8 mouse cellular contexts compared by ENCODE assay signal in the genomic region with DNA sequence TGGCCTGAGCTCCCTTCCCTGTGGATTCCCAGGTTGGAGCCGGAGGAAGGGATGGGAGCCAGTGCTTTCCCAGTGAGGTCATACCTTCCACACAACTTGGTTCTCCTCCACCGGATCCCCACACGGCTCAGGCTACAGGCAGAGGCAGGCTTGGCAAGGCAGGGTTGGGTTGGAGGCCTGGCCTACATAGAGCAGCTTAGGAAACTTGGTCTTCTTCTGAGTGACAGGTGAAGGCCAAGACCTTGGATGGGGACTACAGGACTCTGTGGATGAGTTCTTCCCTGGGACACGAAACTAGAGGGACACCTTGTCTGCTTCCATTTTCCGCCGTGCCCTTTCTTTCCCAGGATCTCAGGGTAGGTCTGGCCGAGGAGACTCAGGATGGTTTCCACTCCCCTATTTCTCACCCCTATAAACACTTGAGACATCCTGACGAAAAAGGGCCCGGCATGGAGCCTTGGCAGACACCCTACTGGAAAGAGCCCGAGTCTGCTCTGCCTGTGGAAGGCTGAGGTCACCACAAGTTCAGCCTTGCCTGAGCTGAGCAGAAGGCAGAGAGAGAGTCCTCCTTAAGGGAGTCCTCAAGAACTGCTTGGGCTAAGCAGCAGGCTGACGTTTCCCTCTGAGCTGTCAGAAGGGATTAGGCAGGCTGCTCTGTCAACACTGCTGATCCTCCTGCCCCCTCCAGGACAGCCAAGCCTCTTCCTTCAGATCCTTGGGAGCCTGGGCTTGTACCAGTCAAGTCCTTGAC.
DNase-seq lines count a peak whose midpoint lies in the region; ATAC-seq and TF ChIP-seq lines count a peak whose summit lies in the region.

No protein-coding gene starts in this region.

- no peaks in the 10 kb centered on the region for H3K36me3 ChIP-seq in embryonic facial prominence, embryonic 14.5 days (ENCODE audit: control insufficient read depth, insufficient read depth, low read length)
- H3K36me3 ChIP-seq in intestine, embryonic 15.5 days: no peaks in the 10 kb centered on the region

- no peak overlapping the region for H3K4me2 ChIP-seq in embryonic facial prominence, embryonic 14.5 days (ENCODE audit: low read depth, low read length)
- H3K4me2 ChIP-seq in intestine, embryonic 15.5 days (replicated peaks): no peak overlapping the region

- no peak overlapping the region for H3K9ac ChIP-seq in embryonic facial prominence, embryonic 14.5 days (ENCODE audit: low read depth, low read length)
- H3K9ac ChIP-seq in intestine, embryonic 15.5 days: no peak overlapping the region

- TF ChIP-seq CTCF in lung, adult 2 months (IDR thresholded peaks at IDR 0.05; ENCODE audit: insufficient read depth, low read length): no peak

- peaks cover 4% of the 10 kb centered on the region; the same call in 1 of the 2 replicates for H3K27me3 ChIP-seq in embryonic facial prominence, embryonic 14.5 days (replicated peaks; ENCODE audit: control insufficient read depth, insufficient read depth, low read length)
- H3K27me3 ChIP-seq in intestine, embryonic 15.5 days (replicated peaks): no peaks in the 10 kb centered on the region

- DNase-seq in lung, adult 18-20 months: peak; percentile 52 to 60
- DNase-seq in lung, adult 2 months: no peak
- DNase-seq in embryonic facial prominence, embryonic 14.5 days (ENCODE audit: low spot score): peak; percentile 90
- peak; percentile 59 for DNase-seq in retina, embryonic 14.5 days (ENCODE audit: low spot score)
- DNase-seq in c-Kit-positive CD71-positive TER-119-positive erythroid progenitor cells, embryonic 14.5 days (ENCODE audit: low spot score): no peak

- peak overlapping the region; percentile 64 for H3K27ac ChIP-seq in embryonic facial prominence, embryonic 14.5 days (replicated peaks; ENCODE audit: low read depth, low read length)
- H3K27ac ChIP-seq in intestine, embryonic 15.5 days: peak overlapping the region; percentile 79

- 51% methylated on average over 11 of the region's 11 CpGs for WGBS in lung, adult 2 months
- 32% methylated on average over 11 of the region's 11 CpGs for WGBS in embryonic facial prominence, embryonic 14.5 days
- WGBS in intestine, embryonic 15.5 days: 42% methylated on average over 11 of the region's 11 CpGs

- H3K9me3 ChIP-seq in embryonic facial prominence, embryonic 14.5 days (ENCODE audit: control insufficient read depth, low read length): no peaks in the 10 kb centered on the region
- no peaks in the 10 kb centered on the region for H3K9me3 ChIP-seq in intestine, embryonic 15.5 days

- ATAC-seq in embryonic facial prominence, embryonic 14.5 days (ENCODE audit: low read depth): peak; percentile 82
- ATAC-seq in intestine, embryonic 15.5 days: peak; percentile 79
- ATAC-seq in activated CD4-positive, CD25-positive, alpha-beta regulatory T cell, adult 4 months: no peak
- ATAC-seq in megakaryocyte progenitor cell, adult 5-6 weeks (replicated peaks; ENCODE audit: poor library complexity): no peak

- no peak overlapping the region for H3K4me3 ChIP-seq in lung, adult 2 months (replicated peaks; ENCODE audit: extremely low read depth, low read depth, low read length)
- H3K4me3 ChIP-seq in embryonic facial prominence, embryonic 14.5 days (ENCODE audit: low read depth, low read length): no peak overlapping the region
- H3K4me3 ChIP-seq in intestine, embryonic 15.5 days (replicated peaks): no peak overlapping the region

- TF ChIP-seq POLR2A in lung, adult 2 months (IDR thresholded peaks at IDR 0.05; ENCODE audit: borderline replicate concordance, extremely low read depth, low read depth, low read length): no peak

- peaks cover 14% of the 10 kb centered on the region for H3K4me1 ChIP-seq in lung, adult 2 months (ENCODE audit: control insufficient read depth, insufficient read depth, low read length)
- peaks cover 33% of the 10 kb centered on the region for H3K4me1 ChIP-seq in embryonic facial prominence, embryonic 14.5 days (ENCODE audit: control insufficient read depth, insufficient read depth, low read length)
- peaks cover 45% of the 10 kb centered on the region for H3K4me1 ChIP-seq in intestine, embryonic 15.5 days (replicated peaks)

Comparison
In these comparisons a context has a peak if more than half of its experiments do, and no peak if none do; other contexts are left out.
1. DNase-seq: peak in lung, adult 18-20 months (2 of 2), embryonic facial prominence, embryonic 14.5 days (single experiment) and retina, embryonic 14.5 days (single experiment); none in lung, adult 2 months (single experiment) and c-Kit-positive CD71-positive TER-119-positive erythroid progenitor cells, embryonic 14.5 days (single experiment).
2. ATAC-seq: peak in embryonic facial prominence, embryonic 14.5 days (single experiment) and intestine, embryonic 15.5 days (single experiment); none in activated CD4-positive, CD25-positive, alpha-beta regulatory T cell, adult 4 months (single experiment) and megakaryocyte progenitor cell, adult 5-6 weeks (single experiment).